Mouse (Mus musculus) cerebellum, adult 9-11 months (tissue): ENCODE data around the gene Mrpl37.

Experiments used
- DNase-seq: peaks from one replicate; pipeline ENCODE4 v3.0.0; 2022

Gene Mrpl37

DNA sequence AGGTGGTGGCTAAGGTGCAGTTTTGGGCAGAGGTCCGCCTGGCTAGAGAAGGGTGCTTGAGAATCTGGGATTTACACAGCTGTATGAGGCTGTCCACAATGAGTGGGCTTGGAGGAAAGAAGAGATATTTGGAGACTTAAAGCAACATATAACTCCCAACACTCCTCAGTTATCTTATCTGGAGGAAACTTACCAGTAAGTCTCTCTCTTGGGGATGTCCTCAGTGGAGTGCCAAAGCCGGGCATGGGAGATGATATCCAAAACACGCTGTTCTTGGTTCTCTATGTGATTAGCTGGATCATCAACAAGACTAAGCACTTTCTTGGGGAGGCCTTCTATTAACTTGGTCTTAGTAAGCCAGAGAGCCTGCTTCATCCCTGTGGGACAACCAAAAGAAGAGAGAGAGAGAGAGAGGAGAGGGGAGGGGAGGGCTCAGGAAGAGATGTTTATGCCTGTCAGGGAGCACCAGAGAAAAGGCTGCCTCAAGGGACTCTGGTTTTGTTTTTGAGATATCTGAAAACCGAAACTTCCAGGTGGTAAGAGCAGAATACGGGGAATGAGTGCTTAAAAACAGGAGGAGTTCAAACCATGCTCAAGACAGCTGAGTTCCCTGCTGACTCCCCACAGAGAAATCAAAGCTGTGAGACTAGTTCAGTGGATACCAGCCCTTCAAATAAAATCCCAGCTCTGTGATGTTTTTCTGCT lies 2.1 kb downstream of the Mrpl37 start:
- no peak for DNase-seq

DNA sequence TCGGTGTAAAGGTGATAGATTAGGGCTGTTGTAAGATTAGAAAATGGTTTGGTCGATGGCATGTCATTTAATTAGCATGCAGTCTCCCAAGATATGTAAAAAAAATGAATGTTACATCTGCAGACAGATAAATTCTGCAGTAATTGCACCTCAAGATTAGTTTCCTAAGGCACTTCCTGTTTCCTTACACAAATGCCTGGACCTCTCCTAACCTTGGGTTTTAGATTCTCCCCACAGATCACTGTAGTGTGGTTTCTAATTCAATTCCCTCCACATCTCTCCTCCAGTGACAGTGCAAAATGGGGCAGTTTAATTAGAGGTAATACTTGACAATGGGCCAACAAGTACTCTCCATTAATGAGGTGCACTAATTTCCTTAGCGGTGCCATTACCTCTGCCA lies 3.5 kb downstream of the Mrpl37 start:
- DNase-seq = no peak

DNA sequence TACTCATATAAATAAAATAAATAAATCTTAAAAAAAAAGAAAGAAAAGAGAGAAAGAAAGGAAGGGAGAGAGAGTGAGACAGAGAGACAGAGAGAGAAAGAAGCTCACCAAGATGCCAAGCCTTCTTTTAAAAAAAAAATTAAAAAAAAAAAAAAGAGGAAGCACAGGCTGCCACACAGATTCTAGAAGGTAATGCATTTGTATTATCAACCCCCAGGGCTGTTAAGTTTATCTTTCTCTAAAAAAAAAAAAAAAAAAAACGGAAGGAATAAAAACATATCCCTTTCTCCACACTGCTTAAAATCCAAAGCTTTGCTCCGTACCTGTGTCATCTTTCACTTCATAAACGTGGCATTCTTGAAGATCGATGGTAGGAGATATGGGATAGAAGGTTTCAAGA lies 5.1 kb downstream of the Mrpl37 start:
- no peak for DNase-seq

DNA sequence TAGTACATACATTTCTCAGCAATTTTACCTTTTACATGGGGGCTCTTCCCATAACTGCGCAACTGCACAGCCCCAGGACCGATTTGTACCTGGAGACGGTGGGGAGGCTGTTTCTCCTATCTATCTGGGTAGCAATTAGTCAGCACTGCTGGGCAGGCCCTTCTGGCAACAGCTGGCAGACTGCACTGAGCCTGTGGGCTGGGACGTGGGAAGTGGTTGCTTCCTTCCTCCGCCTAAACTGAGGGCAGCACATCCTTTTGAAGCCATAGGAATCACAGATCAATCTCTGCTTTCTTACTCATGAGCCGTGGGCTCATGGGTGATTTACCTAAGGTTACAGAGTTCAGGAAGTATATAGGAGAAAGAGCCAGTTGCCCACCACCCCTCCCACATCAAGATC lies 7.9 kb downstream of the Mrpl37 start:
- DNase-seq = no peak

DNA sequence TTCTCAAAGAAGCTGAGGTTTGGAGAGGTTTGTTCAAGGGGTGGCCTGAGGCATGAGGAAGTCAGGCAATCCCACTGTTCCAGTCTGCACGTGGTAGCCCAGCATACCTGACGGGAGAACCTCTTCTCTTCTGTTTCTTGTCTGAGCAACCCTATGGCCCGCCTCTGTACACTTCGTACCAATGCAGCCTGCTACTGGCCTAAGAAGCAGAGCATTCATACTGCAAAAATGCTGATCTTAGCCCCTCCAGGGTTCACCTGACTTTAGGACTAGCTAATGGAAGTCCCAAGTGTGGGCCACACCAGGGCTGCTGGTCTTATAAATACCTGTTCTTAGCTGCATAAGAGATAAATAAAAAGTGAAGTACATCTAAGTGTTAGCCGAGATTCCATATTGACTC lies 8.3 kb downstream of the Mrpl37 start:
- DNase-seq = no peak

DNA sequence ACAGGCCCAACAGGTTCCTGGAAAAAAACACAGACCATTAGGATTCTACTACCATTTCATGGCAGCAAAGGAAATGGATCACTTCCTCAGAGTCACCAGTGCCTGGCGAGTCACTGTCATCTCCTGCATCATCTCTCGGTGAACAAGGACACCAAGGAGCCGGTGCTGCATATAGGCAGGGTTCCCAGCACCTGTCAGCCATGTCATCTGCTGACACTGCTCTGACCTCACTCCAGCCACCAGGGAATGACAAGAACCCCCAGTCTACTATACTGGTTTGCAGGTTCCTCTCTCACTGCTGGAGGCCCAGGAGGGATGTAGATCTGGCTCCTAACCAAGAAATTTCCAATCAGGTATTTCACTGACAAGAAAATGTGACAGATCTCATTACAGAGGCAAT lies 10.6 kb downstream of the Mrpl37 start:
- DNase-seq = no peak

DNA sequence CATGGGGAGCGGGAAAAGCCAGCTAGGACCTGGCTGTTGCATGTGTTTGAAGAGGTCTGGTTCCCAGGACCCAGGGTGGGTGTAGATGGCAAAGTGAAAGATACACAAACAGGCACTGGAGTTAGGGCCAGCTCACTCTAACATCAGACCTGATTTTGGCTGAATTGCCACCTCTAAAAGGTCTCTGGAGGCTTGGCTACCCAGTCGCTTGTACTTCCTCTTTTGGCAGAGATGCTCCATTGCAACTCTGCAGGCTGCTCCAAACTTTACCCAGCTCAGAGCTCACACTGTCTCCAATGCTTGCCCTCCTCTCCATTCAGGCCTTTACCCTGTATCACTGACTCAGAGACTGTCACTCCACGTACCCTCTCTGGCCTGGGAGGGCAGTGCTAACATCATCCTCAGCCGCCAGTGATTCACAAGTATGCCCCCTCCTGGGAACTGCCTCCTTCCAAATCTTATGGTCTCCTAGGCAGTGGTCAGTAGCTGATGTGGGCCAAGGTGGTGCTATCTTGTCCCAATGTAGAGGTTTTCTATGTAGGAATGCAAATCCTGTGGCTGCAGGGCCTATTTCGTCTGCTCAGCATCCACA lies 13.6 kb downstream of the Mrpl37 start:
- DNase-seq = no peak

DNA sequence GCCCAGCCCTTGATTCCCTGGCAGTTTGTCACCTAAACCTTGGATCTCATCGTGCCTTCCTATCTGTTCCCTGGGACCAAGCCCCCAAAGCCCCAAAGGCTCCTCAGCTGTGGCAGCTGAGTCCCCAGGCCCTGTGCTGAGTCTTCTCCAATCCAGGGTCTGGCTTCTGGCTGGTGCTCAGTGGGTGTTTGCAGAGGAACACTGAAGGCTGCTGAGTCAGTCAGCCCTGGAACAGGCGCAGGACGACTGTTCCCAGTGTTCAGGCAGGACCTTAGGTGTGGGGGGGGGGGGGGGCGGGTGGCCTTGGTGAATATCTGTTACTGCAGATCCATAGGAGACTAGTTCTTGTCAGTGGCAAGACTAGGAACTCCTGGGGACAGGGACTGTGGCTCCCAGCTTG lies 14.8 kb downstream of the Mrpl37 start:
- DNase-seq = no peak

DNA sequence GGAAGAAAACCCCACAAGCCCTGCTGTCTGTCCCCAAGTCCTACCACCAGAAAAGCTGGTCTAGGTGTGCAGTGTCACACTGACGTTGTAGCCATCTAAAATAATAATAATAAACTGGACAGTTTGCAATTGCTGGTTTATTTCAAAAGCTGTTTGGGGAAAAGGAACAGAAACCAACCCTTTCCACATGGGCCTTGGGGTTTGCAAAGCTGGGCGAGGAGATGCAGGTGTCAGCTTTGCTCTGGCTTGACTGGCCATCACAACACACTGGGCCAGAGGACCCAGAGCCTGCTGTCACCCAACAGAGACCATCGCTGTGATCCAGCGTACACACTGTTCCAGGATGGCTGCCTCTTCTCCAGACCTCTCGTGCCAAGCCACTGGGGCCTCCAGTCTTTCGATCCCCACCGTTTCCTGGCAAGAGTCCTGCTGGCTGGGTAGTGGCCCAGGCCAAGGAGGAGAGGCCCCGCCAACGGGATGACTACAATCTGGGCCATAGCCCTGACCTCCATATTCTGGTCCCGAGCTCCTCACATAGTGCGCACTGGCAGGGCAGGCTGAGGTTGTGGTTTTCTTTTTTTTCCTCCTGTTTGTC lies 18.0 kb downstream of the Mrpl37 start:
- peak; percentile 95 for DNase-seq

DNA sequence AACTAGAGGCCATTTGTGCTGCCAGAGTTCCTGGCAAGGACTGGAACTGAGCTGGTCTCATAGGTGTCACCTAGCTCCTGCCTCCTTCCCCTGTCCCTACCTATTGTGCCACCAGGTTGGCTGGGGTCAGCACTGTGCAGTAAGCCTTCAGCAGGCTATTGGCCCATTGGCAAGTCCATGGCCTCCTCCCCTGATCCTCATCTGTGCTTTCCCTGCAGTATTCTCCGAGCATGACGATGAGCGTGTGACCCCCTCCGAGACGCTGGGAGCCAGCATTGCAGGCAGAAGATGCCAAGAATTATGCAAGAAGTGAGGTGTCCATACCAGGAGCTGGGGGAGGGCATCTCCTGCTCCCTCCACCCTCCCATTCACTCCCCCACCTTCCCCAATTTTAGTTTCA lies 18.9 kb downstream of the Mrpl37 start:
- DNase-seq = peak; percentile 59

DNA sequence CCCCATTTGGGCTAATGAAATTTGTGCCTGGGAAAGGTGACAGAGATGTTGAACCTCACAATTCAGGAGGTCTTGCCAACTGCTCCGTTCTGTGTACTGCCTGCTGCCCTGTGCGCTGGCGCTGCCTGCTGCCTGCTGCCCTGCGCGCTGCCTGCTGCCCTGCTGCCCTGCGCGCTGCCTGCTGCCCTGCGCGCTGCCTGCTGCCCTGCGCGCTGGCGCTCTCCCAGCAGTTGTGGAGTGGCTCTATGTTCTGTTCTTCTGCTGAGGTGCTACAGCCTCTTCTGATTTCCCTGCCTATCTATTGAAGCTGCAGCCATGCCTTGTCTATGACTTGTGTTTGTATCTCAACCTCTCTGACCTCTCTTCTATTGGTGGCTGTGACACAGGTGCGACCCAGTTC lies 21.5 kb downstream of the Mrpl37 start:
- DNase-seq = no peak

DNA sequence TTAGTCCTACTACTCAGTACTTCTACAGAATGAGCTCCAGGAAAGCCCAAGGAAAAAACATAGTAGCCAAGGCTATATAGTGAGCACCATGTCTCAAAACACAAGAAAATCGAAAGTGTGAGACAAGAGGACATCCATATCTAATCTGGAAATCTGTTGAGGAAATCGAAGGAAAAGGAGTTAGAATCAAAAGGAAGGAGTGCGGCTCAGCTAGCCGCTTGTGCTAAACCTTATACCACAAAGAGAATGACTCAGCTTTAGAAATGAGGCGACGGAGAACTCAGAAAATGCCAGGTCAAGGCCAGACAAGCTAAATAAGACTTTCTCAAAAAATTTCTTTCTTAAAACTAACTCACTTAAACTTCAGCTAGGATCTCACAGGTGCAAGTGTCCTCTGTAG lies 24.4 kb downstream of the Mrpl37 start:
- DNase-seq = no peak

DNA sequence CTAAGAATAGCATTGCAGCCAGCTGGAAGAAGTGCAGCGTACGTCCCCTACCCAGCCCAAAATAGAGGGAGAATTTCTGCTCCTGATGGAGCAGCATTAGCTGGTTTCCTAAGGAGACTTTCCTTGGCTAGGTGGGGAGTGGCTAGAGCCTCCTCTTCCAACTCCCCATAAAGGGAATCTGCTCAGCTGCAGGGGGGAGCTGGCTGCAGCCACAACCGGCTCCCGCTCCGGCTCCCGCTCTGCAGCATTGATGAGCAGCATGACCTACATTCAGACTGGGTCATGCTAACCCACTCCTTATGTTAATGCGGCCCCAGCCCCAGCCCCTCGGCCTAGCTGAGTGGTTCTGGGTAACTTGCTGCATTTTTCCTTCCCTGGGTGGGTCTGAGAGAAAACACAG lies 27.4 kb downstream of the Mrpl37 start:
- DNase-seq = no peak

DNA sequence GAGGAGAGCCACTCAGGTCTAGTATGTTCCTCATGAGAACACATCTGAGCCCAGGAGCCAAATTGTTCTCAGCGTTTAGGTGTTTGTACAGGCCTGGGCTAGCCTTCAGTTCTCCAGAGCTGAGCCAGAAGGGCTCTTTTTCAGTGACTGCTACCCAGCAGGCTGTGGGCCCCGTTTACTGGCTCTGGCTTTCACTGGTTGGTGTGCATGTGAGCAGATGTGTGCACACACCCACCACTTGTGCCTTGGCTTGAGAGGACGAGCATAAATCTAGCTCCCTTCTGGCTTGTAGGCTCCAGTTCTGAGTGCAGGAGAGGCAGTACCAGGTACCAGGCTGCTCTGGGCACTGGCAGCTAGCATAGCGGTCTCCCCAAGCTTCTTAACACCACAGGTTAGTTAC lies 28.4 kb downstream of the Mrpl37 start:
- DNase-seq = no peak

DNA sequence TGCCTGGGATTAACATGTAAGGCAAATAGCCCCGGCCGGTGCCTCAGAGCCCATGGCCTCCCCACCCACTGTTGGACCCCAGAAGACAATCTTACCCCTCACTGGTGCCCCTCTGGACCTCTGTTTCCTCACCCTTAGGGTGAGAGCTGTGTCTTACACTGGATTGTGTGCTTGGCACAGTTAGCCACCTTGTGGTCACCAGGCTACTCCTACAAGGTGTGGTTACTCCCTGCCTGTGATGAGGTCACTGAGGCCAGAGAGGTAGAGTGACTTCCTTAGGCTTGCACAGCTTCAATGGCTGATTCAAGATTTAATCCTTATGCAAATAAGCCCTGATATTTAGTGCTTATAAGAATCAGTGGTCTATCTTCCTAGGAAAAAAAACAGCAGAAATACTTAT lies 29.7 kb downstream of the Mrpl37 start:
- no peak for DNase-seq

DNA sequence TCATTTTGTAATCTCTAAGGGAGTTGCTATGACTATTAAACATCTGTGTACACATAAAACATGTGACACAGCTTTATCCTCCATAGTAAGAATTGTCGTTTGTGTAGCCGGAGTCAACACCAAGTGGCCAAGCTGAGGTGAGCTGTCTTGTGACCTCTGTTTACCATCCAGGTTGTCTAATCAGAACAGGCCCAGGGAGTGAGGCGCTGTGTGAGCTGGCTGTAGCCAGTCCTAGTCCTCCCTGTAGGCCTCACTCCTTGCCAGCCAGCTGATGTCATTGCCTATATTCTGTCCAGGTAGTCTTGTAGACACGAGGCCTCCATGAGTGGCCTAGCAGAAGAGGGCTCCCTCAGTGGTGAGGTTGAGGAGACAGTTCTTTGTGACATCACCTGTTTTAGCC lies 31.0 kb downstream of the Mrpl37 start:
- DNase-seq = no peak

DNA sequence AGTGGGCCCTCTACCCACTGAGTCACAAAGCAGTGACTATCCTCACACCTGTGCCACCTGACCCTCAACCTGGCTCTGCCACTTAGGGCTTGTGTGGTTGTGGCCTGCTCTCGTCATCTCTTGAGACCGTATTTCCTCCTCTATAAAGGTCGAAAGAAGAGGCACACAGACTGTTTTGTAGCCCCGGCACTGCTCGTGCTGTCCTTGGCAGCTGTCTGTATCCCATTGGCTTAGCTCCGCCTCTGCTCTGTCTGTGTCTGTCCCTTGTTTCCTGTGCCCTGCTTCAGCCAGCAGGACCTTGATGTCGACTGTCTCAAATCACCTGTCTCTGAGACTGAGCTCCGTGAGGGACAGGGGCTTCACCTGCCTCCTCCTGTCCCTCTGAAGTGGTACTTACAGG lies 40.2 kb downstream of the Mrpl37 start:
- DNase-seq = peak; percentile 29

DNA sequence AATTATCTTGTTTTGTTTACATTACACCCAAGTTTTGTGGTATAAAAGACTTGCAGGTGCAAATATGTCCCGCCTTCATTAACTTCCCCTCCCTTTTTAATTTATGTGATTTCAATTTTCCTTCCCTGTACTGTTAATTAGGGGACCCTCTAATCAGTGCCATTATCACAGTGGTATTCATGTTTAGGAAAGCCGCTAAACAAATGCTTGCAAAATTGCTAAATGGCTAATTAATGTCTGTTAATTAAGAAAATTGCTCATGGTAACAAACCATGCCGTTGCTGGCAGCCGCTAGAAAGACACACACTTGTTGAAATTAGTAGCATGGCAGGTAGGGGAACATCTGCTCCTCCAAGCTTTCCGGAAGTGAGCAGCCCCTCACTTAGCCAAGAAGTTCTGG lies 41.3 kb downstream of the Mrpl37 start:
- DNase-seq = no peak

DNA sequence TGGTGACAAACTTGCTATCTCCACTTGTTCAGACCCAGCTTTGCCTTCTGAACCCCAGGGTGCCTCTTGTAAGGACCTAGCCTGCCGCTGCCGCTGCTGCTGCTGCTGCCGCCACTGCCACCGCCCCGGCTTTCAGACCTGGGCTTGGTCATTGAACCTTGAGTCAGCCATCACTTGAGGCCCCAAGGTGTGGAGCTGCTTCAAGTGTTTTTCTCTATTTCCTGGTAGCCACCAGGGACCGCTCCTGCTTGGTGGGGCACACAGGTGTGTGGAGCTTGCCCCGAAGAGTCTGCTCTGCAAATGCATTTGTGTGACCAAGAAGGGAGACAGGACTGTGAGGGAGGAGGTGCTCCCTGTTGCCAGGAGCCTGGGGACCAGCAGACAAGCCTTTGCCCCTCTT lies 41.8 kb downstream of the Mrpl37 start:
- no peak for DNase-seq

DNA sequence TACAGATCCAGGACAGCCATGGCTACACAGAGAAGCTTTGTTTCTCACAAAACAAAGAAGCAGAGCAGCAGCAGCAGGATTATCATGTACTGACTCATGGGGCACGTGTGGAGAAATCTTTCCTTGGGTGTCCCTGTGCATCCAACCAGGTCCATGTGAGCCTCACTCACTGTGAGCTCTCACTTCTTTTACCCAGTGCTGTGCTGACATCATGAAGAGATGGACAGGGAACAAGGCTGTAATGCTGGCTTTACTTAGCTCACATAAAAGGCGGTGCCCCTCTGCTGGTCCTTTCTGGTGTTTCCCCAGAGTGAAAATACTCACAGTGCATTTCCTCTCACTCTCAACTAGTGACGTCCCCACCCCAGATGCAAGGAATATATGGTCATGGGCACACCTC lies 45.2 kb downstream of the Mrpl37 start:
- no peak for DNase-seq

DNA sequence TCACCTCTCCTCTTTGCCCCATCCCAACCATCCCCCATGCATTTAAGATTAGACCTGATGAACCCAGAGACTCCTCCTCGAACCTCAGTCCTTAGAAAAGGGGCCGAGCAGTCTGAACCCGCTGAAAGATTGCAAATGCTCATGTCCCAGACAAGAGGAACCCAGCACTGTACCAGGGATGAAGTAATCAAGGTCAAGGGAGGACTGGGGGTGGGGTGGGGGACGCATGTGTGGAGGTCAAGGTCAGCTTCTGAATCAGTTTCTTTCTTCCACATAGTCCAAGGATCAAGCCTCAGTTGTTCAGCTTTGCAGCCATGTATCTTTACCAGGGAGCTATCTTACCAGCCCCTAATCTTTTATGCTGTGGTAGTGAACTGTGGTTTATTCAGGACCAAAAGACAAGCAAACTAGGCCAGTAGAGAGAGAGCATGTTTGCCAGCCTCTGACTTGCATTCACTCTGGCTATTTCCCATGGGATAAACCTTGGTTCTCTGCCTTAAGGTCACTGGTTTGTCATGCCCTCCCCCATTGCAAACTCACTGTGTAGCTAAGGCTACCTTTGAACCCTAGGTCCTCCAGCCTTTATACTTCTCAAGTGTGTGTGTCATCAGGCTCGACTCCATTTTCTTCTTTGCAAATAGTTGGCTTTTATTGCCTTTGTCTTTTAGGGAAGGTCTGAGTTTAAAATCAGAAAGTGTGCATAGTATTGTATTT lies 46.2 kb downstream of the Mrpl37 start:
- no peak for DNase-seq

DNA sequence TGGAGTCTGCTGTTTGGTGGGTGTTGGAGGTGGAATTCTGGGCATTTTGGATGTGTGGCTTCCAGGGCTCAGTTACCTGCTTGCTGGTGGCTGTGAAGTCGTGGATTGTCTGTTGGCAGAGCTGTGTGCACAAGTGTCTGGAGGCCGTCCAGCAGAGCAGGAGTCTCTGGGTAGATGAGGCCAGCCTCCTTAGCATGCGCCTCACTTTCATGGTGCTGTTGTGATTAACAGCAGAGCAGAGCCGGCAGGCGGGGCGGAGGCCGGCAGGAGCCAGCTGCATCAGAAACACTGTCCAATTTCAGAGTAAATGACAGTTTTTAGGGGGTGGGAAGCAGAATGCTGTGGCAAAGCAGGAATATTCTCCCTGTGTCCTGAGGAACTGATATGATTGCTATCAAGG lies 47.6 kb downstream of the Mrpl37 start:
- DNase-seq = peak; percentile 74

DNA sequence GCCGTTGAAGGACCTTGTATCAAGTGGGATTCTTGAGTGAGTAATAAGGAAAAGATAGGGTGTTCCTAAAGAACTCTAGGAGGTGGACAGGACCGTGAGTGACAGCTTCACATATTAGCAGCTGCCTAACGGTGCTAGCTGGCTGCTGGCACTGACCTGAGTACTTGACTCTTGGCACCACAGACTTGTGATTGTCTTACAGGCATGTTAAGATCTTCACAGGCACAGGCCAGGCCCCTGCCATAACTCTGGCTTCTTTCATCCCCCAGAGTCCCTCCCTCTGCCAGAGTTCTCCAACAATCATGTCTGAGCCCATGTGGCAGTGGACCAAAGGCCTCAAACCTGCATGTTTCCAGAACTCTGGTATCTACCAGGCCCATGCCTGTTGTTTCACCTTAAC lies 48.1 kb downstream of the Mrpl37 start:
- DNase-seq = peak; percentile 40

DNA sequence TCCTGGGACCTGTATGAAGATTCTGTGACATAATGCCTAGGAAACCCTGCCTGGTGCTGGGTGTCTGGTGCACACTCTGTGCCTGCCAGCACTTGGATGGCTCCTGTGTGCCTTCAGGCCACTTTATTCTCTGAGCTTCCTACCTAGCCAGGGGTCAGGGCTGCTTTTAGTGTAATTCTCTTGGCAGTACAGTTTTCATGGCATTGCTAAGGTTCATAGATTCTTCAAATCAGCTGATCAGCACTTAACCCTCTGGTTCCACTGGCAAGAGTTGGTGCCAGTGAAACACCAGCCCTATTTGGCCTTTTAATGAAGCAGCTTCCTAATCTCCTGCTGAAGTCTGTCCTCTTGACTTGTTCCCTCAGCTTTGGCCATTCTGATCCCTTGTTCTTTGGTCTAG lies 49.4 kb downstream of the Mrpl37 start:
- peak; percentile 30 for DNase-seq
